15 mouse cellular contexts compared by ENCODE assay signal in genomic region chr16:94602730-94603129, GRCm38 (mm10). TPM values are rescaled to one million over a fixed set of nuclear protein-coding genes. Genes with fewer than 3 reads are reported as not detected.
DNase-seq lines count a peak whose midpoint lies in the region; ATAC-seq and TF ChIP-seq lines count a peak whose summit lies in the region.
"Had no signal": no experiment of that assay in that cellular context is flagged by ENCODE, and none has a peak within 500 bp of the region (broad histone marks: within the 10 kb centered on the region; RNA-seq: fewer than 3 reads in every experiment).

No protein-coding gene starts in this region.

- no peaks in the 10 kb centered on the region for H3K36me3 ChIP-seq in intestine, embryonic 16.5 days (ENCODE audit: control insufficient read depth, insufficient read depth, low read length)
- H3K36me3 ChIP-seq in intestine, embryonic 15.5 days: no peaks in the 10 kb centered on the region
- H3K36me3 ChIP-seq in thymus, adult 2 months (ENCODE audit: control insufficient read depth, insufficient read depth, low read length): no peaks in the 10 kb centered on the region
- no peaks in the 10 kb centered on the region for H3K36me3 ChIP-seq in macrophage (ENCODE audit: inconsistent target)
- H3K36me3 ChIP-seq: hindbrain, embryonic 15.5 days; neural tube, embryonic 15.5 days had no signal

- no peak overlapping the region for H3K9ac ChIP-seq in intestine, embryonic 16.5 days (ENCODE audit: low read depth, low read length)
- H3K9ac ChIP-seq in intestine, embryonic 15.5 days: no peak overlapping the region
- H3K9ac ChIP-seq: forebrain, postnatal 0 days; hindbrain, embryonic 15.5 days; neural tube, embryonic 15.5 days had no signal

- no peak for ATAC-seq in intestine, embryonic 16.5 days
- ATAC-seq in intestine, embryonic 15.5 days: no peak
- ATAC-seq in inflammation-experienced regulatory T-cells, adult 6 months: no peak
- ATAC-seq: forebrain, postnatal 0 days had no signal

- 54% methylated on average over 4 of the region's 4 CpGs for WGBS in intestine, embryonic 16.5 days
- 37% methylated on average over 4 of the region's 4 CpGs for WGBS in intestine, embryonic 15.5 days
- 85% methylated on average over 4 of the region's 4 CpGs for WGBS in thymus, adult 2 months
- 88% methylated on average over 4 of the region's 4 CpGs for WGBS in macrophage (ENCODE audit: missing documents)

- no peaks in the 10 kb centered on the region for H3K27me3 ChIP-seq in intestine, embryonic 16.5 days (replicated peaks; ENCODE audit: control insufficient read depth, insufficient read depth, low read length)
- H3K27me3 ChIP-seq in intestine, embryonic 15.5 days (replicated peaks): no peaks in the 10 kb centered on the region
- H3K27me3 ChIP-seq in thymus, adult 2 months (ENCODE audit: control insufficient read depth, insufficient read depth, low read length): no peaks in the 10 kb centered on the region
- H3K27me3 ChIP-seq: hindbrain, embryonic 15.5 days; neural tube, embryonic 15.5 days had no signal

- no peak for TF ChIP-seq CTCF in thymus, adult 2 months (IDR thresholded peaks at IDR 0.05; ENCODE audit: borderline replicate concordance, control insufficient read depth, extremely low read depth, insufficient read depth, low read length, poor library complexity)

- H3K4me1 ChIP-seq in intestine, embryonic 16.5 days (ENCODE audit: control insufficient read depth, insufficient read depth, low read length): peaks cover 55% of the 10 kb centered on the region
- peaks cover 57% of the 10 kb centered on the region for H3K4me1 ChIP-seq in intestine, embryonic 15.5 days (replicated peaks)
- H3K4me1 ChIP-seq in thymus, adult 2 months (replicated peaks; ENCODE audit: control insufficient read depth, insufficient read depth, low read length): peaks cover 31% of the 10 kb centered on the region

- no peak overlapping the region for H3K4me2 ChIP-seq in intestine, embryonic 16.5 days (ENCODE audit: low read depth, low read length)
- no peak overlapping the region for H3K4me2 ChIP-seq in intestine, embryonic 15.5 days (replicated peaks)
- H3K4me2 ChIP-seq: hindbrain, embryonic 15.5 days; liver, embryonic 11.5 days; neural tube, embryonic 15.5 days had no signal

- no peak overlapping the region for H3K4me3 ChIP-seq in intestine, embryonic 16.5 days (ENCODE audit: low read length)
- H3K4me3 ChIP-seq in intestine, embryonic 15.5 days (replicated peaks): no peak overlapping the region
- no peak overlapping the region for H3K4me3 ChIP-seq in thymus, adult 2 months (ENCODE audit: control insufficient read depth, insufficient read depth, low read length)
- no peak overlapping the region for H3K4me3 ChIP-seq in macrophage (ENCODE audit: inconsistent target)
- H3K4me3 ChIP-seq: hindbrain, embryonic 15.5 days; neural tube, embryonic 15.5 days had no signal

- TF ChIP-seq POLR2A in thymus, adult 2 months (IDR thresholded peaks at IDR 0.05; ENCODE audit: control insufficient read depth, extremely low read depth, insufficient read depth, low read length, poor library complexity): no peak

- peaks cover 98% of the 10 kb centered on the region for H3K79me2 ChIP-seq in macrophage (ENCODE audit: inconsistent target)

- DNase-seq in thymus, adult 2 months: no peak
- no peak for DNase-seq in thymus, postnatal 25 days
- DNase-seq in adrenal gland, adult 18-20 months (ENCODE audit: low spot score in 2 of 2): no peak
- DNase-seq: adrenal gland, postnatal 14 days; cerebellum, adult 11-12 months; forebrain, postnatal 0 days; gastrocnemius, postnatal 14 days; lung, postnatal 4 days had no signal

- no peaks in the 10 kb centered on the region for H3K9me3 ChIP-seq in intestine, embryonic 16.5 days (ENCODE audit: control insufficient read depth, low read length)
- no peaks in the 10 kb centered on the region for H3K9me3 ChIP-seq in intestine, embryonic 15.5 days
- H3K9me3 ChIP-seq: hindbrain, embryonic 15.5 days; neural tube, embryonic 15.5 days had no signal

- peak overlapping the region; percentile 39 for H3K27ac ChIP-seq in intestine, embryonic 16.5 days (ENCODE audit: low read length)
- H3K27ac ChIP-seq in intestine, embryonic 15.5 days: no peak overlapping the region
- 0 out of 2 replicates have a peak overlapping the region, but pooled peaks have one; percentile 34 for H3K27ac ChIP-seq in thymus, adult 2 months (ENCODE audit: control insufficient read depth, insufficient read depth, low read length)
- peak overlapping the region; percentile 63 for H3K27ac ChIP-seq in macrophage
- H3K27ac ChIP-seq: hindbrain, embryonic 15.5 days; neural tube, embryonic 15.5 days had no signal

RNA-seq across cellular contexts. Expression of gene Dyrk1a, which starts 32.9 kb away (rescaled TPM):
- polyA plus RNA-seq in intestine, embryonic 16.5 days (2015; fragmentation: Nextera tagmentation; extraction: Ambion mirVana): 7.1 and 7.3 TPM in 2 replicates
- polyA plus RNA-seq in intestine, embryonic 15.5 days (2015; fragmentation: Nextera tagmentation; extraction: Ambion mirVana): 8.1 and 8.7 TPM in 2 replicates
- 78.4 and 89.5 TPM in 2 replicates for polyA plus RNA-seq in thymus, adult 2 months (2012; rRNA removed)
- total RNA-seq in macrophage (2018; cell fraction: chromatin; rRNA removed): 100 to 1,000 TPM in 3 of 26 experiments, 10 to 100 TPM in 23; 54.2 to 149 (median 85.4) TPM
- 10 to 100 TPM; 40.1 to 59.8 (median 43.8) TPM for total RNA-seq in macrophage (2018; cell fraction: cytosol; rRNA removed)
- 10 to 100 TPM; 54.6 to 87.2 (median 64.8) TPM for total RNA-seq in macrophage (2018; cell fraction: nucleus; rRNA removed)
- polyA plus RNA-seq in macrophage (2018): 22.5 to 30.9 TPM (median 25.6 TPM) in 3 replicates
- total RNA-seq in adrenal gland, adult 18-20 months (2021): 10 to 100 TPM; 61.3 to 71.5 TPM
- polyA plus RNA-seq in inflammation-experienced regulatory T-cells, adult 6 months (2017; shearing (Covaris generic)): 10 to 100 TPM; 22.3 to 29.7 (median 25.2) TPM
